Mouse (Mus musculus) G1E (cell line): ENCODE measurements around the gene Otud4.

Experiments used
- CTCF ChIP-seq: IDR thresholded peaks from 2 replicates; pipeline ENCODE4 v1.5.1; 2012; ENCODE audit warnings: low read depth, low read length, inconsistent platforms, mixed read lengths
- GATA1 ChIP-seq: IDR thresholded peaks from 2 replicates; pipeline ENCODE4 v1.6.1; 2012; ENCODE audit warnings: borderline replicate concordance, low read length, inconsistent platforms, mixed read lengths
- TAL1 ChIP-seq: conservative IDR thresholded peaks from 2 replicates; pipeline ENCODE4 v1.6.1; 2012; ENCODE audit warnings: low read depth, low read length, inconsistent platforms, mixed read lengths

GRCm38 (mm10) chr8:79622346-79622745 lies 17.1 kb upstream of the Otud4 start:
- TF ChIP-seq CTCF (no peak), TAL1 (no peak), GATA1 (no peak)
